Mouse (Mus musculus): ENCODE data around the gene Rbpj. TPM values are rescaled to one million over a fixed set of nuclear protein-coding genes. Genes with fewer than 3 reads are reported as not detected.

Gene Rbpj
- polyA plus RNA-seq, 1 experiment from 2014 or later = 38.8 TPM

DNA sequence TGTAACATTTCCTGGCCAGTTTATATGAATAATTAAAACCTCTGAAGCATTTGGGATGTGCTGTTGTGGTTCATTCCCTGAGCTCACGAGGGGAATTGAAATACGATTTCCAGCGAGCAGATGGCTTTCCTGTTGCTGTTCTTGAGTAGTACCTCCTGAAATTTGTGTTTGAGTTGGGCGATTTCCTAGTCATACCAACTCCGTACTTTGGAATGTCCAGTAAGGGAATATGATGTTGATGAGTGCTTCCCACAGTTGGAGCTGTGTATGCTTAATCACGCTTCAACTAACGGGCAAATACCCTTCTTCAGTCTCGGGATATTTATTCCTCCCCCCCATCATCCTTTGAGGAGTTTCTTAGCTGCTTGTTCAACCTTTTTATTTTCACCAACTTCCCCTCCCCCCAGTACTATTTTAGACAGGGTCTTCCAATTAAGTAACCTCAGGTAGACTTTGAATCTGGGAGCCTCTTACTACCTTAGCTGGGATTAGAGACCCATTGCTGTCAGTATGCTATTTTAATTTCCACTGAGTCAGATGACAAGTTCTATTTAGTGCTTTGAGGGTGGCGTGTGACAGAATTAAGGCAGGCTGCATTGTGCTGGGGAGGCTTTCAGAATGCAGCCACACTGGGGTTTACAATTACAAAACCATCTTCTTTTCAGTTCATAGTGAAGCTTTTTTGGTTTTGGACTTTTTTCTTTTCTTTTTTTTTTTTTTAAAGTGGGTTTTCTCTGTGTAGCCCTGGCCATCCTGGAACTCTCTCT is 141.5 kb downstream of the Rbpj start:
- Histone ChIP-seq H3K9ac (no peak overlapping the region), H3K27me3 (ENCODE audit: control insufficient read depth, insufficient read depth, low read length) (no peaks in the 10 kb centered on the region), H3K4me2 (replicated peaks) (no peak overlapping the region), H3K9me3 (ENCODE audit: control insufficient read depth, low read length) (no peaks in the 10 kb centered on the region), H3K36me3 (replicated peaks; ENCODE audit: control insufficient read depth, insufficient read depth) (no peaks in the 10 kb centered on the region), H3K4me1 (replicated peaks; ENCODE audit: control insufficient read depth, insufficient read depth, low read length) (0 out of 2 replicates have a peak, but pooled peaks cover 3% of the 10 kb centered on the region), H3K27ac (no peak overlapping the region), H3K4me3 (replicated peaks; ENCODE audit: low read length) (no peak overlapping the region)
- no peak for DNase-seq (ENCODE audit: low spot score)
- no peak for ATAC-seq (ENCODE audit: low FRiP score)
- 57% methylated on average over 9 of the region's 9 CpGs for WGBS

DNA sequence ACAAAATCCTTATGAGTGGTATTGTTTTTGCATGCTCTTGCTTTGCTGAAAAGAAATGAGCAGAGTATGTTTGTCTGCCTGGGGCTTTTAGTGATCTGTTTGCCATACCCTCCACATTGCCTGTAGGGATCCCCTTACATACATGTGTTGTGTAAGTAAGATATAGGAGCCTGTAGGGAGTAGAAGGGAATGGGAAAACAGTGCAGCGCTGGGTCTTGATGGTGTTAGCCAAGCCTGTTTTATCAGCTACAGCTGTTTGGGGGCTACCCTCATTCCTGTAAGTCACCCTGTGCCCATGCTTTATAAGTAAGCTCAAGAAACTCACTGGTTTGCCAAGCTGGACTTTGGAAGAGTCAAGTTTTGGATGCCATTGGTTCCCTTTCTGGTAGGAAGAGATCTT is 152.9 kb downstream of the Rbpj start:
- ATAC-seq (ENCODE audit: low FRiP score) (no peak), DNase-seq (ENCODE audit: low spot score) (no peak)
- Histone ChIP-seq H3K36me3 (replicated peaks; ENCODE audit: control insufficient read depth, insufficient read depth) (no peaks in the 10 kb centered on the region; the same call in 1 of the 2 replicates), H3K4me1 (replicated peaks; ENCODE audit: control insufficient read depth, insufficient read depth, low read length) (peaks cover 10% of the 10 kb centered on the region; the same call in 1 of the 2 replicates), H3K9ac (no peak overlapping the region), H3K4me3 (replicated peaks; ENCODE audit: low read length) (no peak overlapping the region), H3K27ac (no peak overlapping the region), H3K27me3 (ENCODE audit: control insufficient read depth, insufficient read depth, low read length) (no peaks in the 10 kb centered on the region), H3K4me2 (replicated peaks) (no peak overlapping the region), H3K9me3 (ENCODE audit: control insufficient read depth, low read length) (0 out of 2 replicates have a peak, but pooled peaks cover 5% of the 10 kb centered on the region)
- 83% methylated on average over 1 of the region's 1 CpGs for WGBS

DNA sequence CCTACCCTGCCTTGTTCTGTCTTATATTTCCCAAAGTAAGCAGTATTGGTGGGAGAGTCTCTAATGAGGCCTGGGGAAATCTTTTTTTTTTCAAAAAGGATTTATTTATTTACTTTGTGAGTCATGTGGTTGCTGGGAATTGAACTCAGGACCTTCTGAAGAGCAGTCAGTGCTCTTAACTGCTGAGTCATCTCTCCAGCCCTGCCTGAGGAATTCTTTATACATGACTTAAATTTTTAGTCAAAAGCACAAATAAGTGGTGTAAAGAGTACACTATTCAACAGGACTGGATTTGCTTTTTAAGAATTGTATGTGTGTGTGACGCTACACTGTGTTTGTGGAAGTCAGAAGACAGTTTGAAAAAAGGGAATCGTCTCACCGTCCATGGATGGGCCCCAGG is 166.1 kb downstream of the Rbpj start:
- H3K4me1 ChIP-seq (replicated peaks; ENCODE audit: control insufficient read depth, insufficient read depth, low read length) = no peaks in the 10 kb centered on the region
- ATAC-seq (ENCODE audit: low FRiP score) (no peak), DNase-seq (ENCODE audit: low spot score) (no peak)
- no peak overlapping the region for H3K27ac ChIP-seq
- H3K9me3 ChIP-seq (ENCODE audit: control insufficient read depth, low read length) = no peaks in the 10 kb centered on the region
- H3K36me3 ChIP-seq (replicated peaks; ENCODE audit: control insufficient read depth, insufficient read depth) = no peaks in the 10 kb centered on the region
- no peaks in the 10 kb centered on the region for H3K27me3 ChIP-seq (ENCODE audit: control insufficient read depth, insufficient read depth, low read length)
- no peak overlapping the region for H3K9ac ChIP-seq
- H3K4me3 ChIP-seq (replicated peaks; ENCODE audit: low read length) = no peak overlapping the region
- 89% methylated on average over 3 of the region's 3 CpGs for WGBS
- no peak overlapping the region for H3K4me2 ChIP-seq (replicated peaks)

DNA sequence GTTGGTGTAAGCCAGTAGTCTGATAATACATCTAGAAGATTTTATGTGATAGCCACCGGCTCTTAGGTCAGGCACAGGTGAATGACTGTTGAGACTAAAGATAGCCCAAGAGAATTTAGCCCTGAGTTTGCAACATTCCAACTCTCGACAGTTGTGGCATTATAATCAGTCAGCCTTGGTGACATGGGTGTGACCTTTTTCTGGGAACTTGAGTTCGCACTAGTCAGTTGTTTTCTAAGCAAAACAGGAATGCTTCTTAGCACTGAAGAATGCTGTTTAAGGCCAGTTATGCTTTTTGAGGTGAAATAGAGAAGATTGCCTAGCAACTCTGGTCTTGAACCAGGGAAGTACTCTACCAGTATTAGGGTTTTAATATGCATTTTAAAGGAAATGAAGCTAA is 170.8 kb downstream of the Rbpj start:
- WGBS = 83% methylated on average over 3 of the region's 3 CpGs
- no peak overlapping the region for H3K27ac ChIP-seq
- no peaks in the 10 kb centered on the region for H3K36me3 ChIP-seq (replicated peaks; ENCODE audit: control insufficient read depth, insufficient read depth)
- no peaks in the 10 kb centered on the region for H3K9me3 ChIP-seq (ENCODE audit: control insufficient read depth, low read length)
- DNase-seq (ENCODE audit: low spot score) = no peak
- H3K4me1 ChIP-seq (replicated peaks; ENCODE audit: control insufficient read depth, insufficient read depth, low read length) = no peaks in the 10 kb centered on the region
- H3K9ac ChIP-seq = no peak overlapping the region
- no peak for ATAC-seq (ENCODE audit: low FRiP score)
- H3K4me3 ChIP-seq (replicated peaks; ENCODE audit: low read length) = no peak overlapping the region
- H3K27me3 ChIP-seq (ENCODE audit: control insufficient read depth, insufficient read depth, low read length) = no peaks in the 10 kb centered on the region
- no peak overlapping the region for H3K4me2 ChIP-seq (replicated peaks)

DNA sequence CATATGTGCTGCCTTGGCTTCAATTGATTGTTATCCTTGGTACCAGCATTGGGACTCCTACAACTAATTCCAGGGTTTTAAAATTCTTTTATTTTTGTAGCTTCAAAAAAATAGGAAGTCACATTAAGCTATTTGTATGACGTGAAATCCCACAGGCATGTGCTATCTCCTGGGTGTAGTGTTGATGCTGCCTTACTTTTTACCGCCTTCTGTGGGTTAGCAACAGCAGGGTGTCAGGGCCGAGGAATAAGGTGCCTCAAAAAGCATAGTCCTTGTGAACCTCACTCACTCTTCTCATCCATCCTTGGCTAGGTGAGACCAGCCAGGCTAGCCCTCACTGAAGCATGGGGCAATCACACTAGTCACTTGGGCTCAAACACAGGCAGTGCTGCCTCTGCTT is 171.3 kb downstream of the Rbpj start:
- H3K36me3 ChIP-seq (replicated peaks; ENCODE audit: control insufficient read depth, insufficient read depth) = peaks cover 3% of the 10 kb centered on the region
- no peak overlapping the region for H3K4me2 ChIP-seq (replicated peaks)
- H3K27ac ChIP-seq = no peak overlapping the region
- no peak overlapping the region for H3K4me3 ChIP-seq (replicated peaks; ENCODE audit: low read length)
- H3K9me3 ChIP-seq (ENCODE audit: control insufficient read depth, low read length) = no peaks in the 10 kb centered on the region
- DNase-seq (ENCODE audit: low spot score) (no peak), ATAC-seq (ENCODE audit: low FRiP score) (no peak)
- H3K27me3 ChIP-seq (ENCODE audit: control insufficient read depth, insufficient read depth, low read length) = no peaks in the 10 kb centered on the region
- H3K9ac ChIP-seq = no peak overlapping the region
- WGBS = 90% methylated on average over 3 of the region's 3 CpGs
- H3K4me1 ChIP-seq (replicated peaks; ENCODE audit: control insufficient read depth, insufficient read depth, low read length) = no peaks in the 10 kb centered on the region

DNA sequence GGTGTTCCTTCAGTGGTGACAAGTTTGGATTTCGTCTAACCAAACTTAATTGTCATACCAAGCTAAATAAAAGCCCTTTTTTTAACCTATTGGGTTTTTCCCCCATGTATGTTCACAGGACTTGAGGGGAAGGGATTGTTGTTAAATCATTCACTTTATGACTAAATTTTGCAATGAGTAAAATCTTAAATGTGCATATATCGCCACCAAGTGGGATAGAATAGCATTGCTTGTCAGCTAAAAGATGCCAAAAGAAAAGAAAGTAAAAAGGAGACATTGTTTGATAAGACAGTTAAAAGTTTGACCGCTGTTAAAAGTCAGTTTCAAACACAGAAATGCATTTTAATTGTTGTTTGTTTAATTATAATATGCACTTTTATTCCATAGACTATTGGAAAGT is 172.7 kb downstream of the Rbpj start:
- H3K4me3 ChIP-seq (replicated peaks; ENCODE audit: low read length) = no peak overlapping the region
- H3K9me3 ChIP-seq (ENCODE audit: control insufficient read depth, low read length) = no peaks in the 10 kb centered on the region
- H3K4me1 ChIP-seq (replicated peaks; ENCODE audit: control insufficient read depth, insufficient read depth, low read length) = no peaks in the 10 kb centered on the region
- peaks cover 13% of the 10 kb centered on the region for H3K36me3 ChIP-seq (replicated peaks; ENCODE audit: control insufficient read depth, insufficient read depth)
- H3K27me3 ChIP-seq (ENCODE audit: control insufficient read depth, insufficient read depth, low read length) = no peaks in the 10 kb centered on the region
- peak; percentile 68 for DNase-seq (ENCODE audit: low spot score)
- ATAC-seq (ENCODE audit: low FRiP score) = no peak
- H3K27ac ChIP-seq = no peak overlapping the region
- no peak overlapping the region for H3K4me2 ChIP-seq (replicated peaks)
- WGBS = 86% methylated on average over 3 of the region's 3 CpGs
- H3K9ac ChIP-seq = no peak overlapping the region

DNA sequence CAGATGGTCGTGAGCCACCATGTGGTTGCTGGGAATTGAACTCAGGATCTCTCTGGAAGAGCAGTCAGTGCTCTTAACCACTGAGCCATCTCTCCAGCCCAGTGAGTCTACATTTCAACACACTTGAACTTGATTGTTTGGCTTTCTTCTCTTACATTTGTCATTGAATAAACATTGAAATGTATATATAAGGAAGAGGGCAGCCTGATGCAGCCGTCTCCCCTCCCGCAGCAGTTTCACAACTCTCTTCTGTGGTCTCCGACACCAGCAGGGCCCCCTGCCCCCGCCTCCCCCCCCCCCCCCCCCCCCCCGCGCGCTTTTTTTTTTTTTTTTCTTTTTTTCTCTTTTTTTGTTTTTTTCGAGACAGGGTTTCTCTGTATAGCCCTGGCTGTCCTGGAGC is 180.7 kb downstream of the Rbpj start:
- no peaks in the 10 kb centered on the region for H3K27me3 ChIP-seq (ENCODE audit: control insufficient read depth, insufficient read depth, low read length)
- H3K4me2 ChIP-seq (replicated peaks) = no peak overlapping the region
- H3K9me3 ChIP-seq (ENCODE audit: control insufficient read depth, low read length) = no peaks in the 10 kb centered on the region
- no peak overlapping the region for H3K27ac ChIP-seq
- 93% methylated on average over 5 of the region's 9 CpGs for WGBS
- no peak overlapping the region for H3K4me3 ChIP-seq (replicated peaks; ENCODE audit: low read length)
- DNase-seq (ENCODE audit: low spot score) (no peak), ATAC-seq (ENCODE audit: low FRiP score) (no peak)
- H3K36me3 ChIP-seq (replicated peaks; ENCODE audit: control insufficient read depth, insufficient read depth) = peaks cover 50% of the 10 kb centered on the region
- no peak overlapping the region for H3K9ac ChIP-seq
- H3K4me1 ChIP-seq (replicated peaks; ENCODE audit: control insufficient read depth, insufficient read depth, low read length) = no peaks in the 10 kb centered on the region

DNA sequence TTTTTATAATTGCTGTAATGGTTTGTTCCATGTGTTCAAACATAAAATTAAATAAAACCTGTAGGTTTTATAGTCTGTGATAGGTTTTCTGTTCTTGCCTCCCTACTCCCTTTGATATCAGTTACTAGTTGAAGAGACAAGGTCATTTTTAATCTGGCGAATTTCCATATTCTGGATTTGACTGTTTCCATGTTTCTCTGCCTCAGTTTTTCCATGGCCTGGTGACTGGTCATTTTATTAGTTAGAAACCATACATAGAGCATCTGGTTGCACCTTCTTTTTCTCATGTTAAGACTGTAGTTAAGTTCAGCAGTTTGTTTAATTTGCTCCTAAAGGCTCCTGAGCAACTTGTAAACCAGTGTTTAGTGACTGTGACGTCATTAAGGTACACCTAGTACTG is 181.4 kb downstream of the Rbpj start:
- Histone ChIP-seq H3K36me3 (replicated peaks; ENCODE audit: control insufficient read depth, insufficient read depth) (peaks cover 52% of the 10 kb centered on the region), H3K9me3 (ENCODE audit: control insufficient read depth, low read length) (no peaks in the 10 kb centered on the region), H3K27ac (no peak overlapping the region), H3K4me2 (replicated peaks) (no peak overlapping the region), H3K4me3 (replicated peaks; ENCODE audit: low read length) (no peak overlapping the region), H3K27me3 (ENCODE audit: control insufficient read depth, insufficient read depth, low read length) (no peaks in the 10 kb centered on the region), H3K9ac (no peak overlapping the region), H3K4me1 (replicated peaks; ENCODE audit: control insufficient read depth, insufficient read depth, low read length) (no peaks in the 10 kb centered on the region)
- DNase-seq (ENCODE audit: low spot score) (no peak), ATAC-seq (ENCODE audit: low FRiP score) (no peak)
- 92% methylated on average over 2 of the region's 2 CpGs for WGBS

DNA sequence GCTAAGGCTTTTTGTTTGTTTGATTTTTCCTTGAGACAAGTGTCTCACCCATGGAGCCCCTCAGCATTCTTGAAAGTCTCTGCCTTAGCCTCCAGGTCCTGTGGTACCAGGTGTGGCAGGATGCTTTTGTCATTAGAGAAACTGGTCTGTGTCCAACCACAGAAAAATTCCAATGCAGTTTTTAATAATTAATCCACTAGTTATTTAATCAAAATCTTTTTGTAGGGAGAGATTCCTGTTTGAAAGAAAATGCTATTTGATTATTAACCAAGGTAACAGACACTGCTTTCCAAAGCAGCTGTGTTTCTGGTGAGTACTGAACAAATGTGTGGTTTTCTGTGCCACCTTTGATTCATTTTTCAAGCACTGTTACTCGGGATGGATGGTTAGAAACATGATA is 190.6 kb downstream of the Rbpj start:
- Histone ChIP-seq H3K27me3 (ENCODE audit: control insufficient read depth, insufficient read depth, low read length) (no peaks in the 10 kb centered on the region), H3K9me3 (ENCODE audit: control insufficient read depth, low read length) (no peaks in the 10 kb centered on the region), H3K4me3 (replicated peaks; ENCODE audit: low read length) (no peak overlapping the region), H3K9ac (no peak overlapping the region), H3K36me3 (replicated peaks; ENCODE audit: control insufficient read depth, insufficient read depth) (peaks cover 17% of the 10 kb centered on the region), H3K4me1 (replicated peaks; ENCODE audit: control insufficient read depth, insufficient read depth, low read length) (no peaks in the 10 kb centered on the region), H3K4me2 (replicated peaks) (no peak overlapping the region), H3K27ac (no peak overlapping the region)
- no peak for ATAC-seq (ENCODE audit: low FRiP score)
- 37% methylated on average over 1 of the region's 1 CpGs for WGBS
- DNase-seq (ENCODE audit: low spot score) = no peak

DNA sequence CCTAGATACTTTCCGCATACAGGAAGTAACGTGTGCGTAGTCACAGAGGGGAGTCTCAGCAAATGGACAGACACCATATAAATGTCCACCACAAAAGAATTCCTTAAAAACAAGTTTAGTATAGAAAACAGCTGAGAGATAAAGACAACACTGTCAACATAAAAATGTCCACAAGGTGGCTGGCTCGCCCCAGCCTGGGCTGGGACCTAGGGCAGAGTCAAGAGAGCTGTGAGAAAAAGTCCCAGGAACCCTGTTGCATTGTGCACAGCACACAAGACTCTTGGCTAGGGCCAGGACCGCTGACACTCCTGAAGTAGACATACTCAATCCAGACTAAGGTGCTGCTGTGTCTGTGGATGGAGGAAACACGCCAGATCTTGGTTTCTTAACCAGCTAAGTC is 192.0 kb downstream of the Rbpj start:
- H3K9me3 ChIP-seq (ENCODE audit: control insufficient read depth, low read length) = no peaks in the 10 kb centered on the region
- ATAC-seq (ENCODE audit: low FRiP score) = peak; percentile 76
- no peak overlapping the region for H3K27ac ChIP-seq
- peak; percentile 75 for DNase-seq (ENCODE audit: low spot score)
- peaks cover 7% of the 10 kb centered on the region for H3K36me3 ChIP-seq (replicated peaks; ENCODE audit: control insufficient read depth, insufficient read depth)
- 81% methylated on average over 6 of the region's 6 CpGs for WGBS
- H3K4me1 ChIP-seq (replicated peaks; ENCODE audit: control insufficient read depth, insufficient read depth, low read length) = no peaks in the 10 kb centered on the region
- no peak overlapping the region for H3K4me2 ChIP-seq (replicated peaks)
- H3K27me3 ChIP-seq (ENCODE audit: control insufficient read depth, insufficient read depth, low read length) = no peaks in the 10 kb centered on the region
- no peak overlapping the region for H3K9ac ChIP-seq
- no peak overlapping the region for H3K4me3 ChIP-seq (replicated peaks; ENCODE audit: low read length)
